ENCODE assay signal across 8 mouse cellular contexts in the genomic region with DNA sequence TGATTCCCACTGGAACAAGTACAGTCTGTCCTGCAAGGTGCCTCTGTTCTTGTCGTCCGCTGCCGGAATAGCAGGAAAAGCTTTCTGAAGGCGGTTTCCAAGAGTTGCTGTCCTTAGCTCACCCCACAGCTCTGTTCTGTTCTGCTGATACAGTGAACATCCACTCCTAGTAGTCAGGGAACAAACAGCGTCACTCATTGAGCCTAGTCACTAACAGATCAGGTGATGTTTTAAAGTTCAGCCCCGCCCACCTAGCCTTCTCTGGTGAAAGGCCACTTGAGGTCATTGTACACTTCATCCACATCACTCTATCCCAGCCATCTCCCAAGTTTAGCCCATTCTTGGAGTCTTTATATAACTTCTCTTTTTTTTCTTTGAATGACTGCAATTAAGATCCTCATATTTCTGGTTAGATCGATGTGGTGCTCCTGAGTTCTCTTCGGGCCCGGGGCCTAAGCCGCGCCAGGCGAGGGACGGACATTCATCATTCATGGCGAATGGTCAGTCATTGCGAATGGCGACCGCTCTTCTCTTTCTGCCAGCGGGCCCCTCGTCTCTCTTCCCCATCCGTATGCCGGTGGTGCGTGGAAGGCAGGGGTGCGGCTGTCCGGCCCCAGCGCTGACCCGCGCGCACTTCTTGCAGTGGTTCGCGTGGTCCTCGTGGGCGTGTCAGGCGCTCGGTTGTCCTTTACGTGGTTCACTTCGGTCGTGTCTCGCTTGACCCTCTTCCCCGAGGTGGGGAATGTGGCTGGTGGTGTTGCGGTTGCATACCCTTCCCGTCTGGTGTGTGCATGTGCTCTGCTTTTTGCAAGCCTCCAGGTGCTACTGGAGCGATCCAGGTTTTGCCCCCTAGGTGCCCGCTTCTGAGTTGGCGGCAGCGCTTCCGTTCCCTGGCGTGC. TPM values are rescaled to one million over a fixed set of nuclear protein-coding genes. Genes with fewer than 3 reads are reported as not detected.
DNase-seq lines count a peak whose midpoint lies in the region; ATAC-seq and TF ChIP-seq lines count a peak whose summit lies in the region.

No protein-coding gene starts in this region.

- no peak for TF ChIP-seq CTCF in cerebellum, adult 2 months (IDR thresholded peaks at IDR 0.05; ENCODE audit: borderline replicate concordance, insufficient read depth, low read depth, low read length)
- no peak for TF ChIP-seq CTCF in lung, postnatal 0 days (IDR thresholded peaks at IDR 0.05)

- no peaks in the 10 kb centered on the region for H3K27me3 ChIP-seq in cerebellum, adult 2 months (ENCODE audit: control insufficient read depth, insufficient read depth, low read length)
- H3K27me3 ChIP-seq in hindbrain, embryonic 10.5 days (ENCODE audit: insufficient read depth, poor library complexity, severe bottlenecking), result peaks cover 17% of the 10 kb centered on the region
- no peaks in the 10 kb centered on the region for H3K27me3 ChIP-seq in lung, postnatal 0 days (replicated peaks; ENCODE audit: insufficient read depth, low read length)

- peak overlapping the region; percentile 43 for H3K4me3 ChIP-seq in cerebellum, adult 2 months (replicated peaks; ENCODE audit: insufficient read depth, low read depth, low read length)
- peak overlapping the region; percentile 62 for H3K4me3 ChIP-seq in hindbrain, embryonic 10.5 days
- H3K4me3 ChIP-seq in lung, postnatal 0 days (ENCODE audit: low read depth, low read length), result peak overlapping the region; percentile 38

- WGBS in cerebellum, adult 2 months, result 15% methylated on average over 47 of the region's 47 CpGs
- 16% methylated on average over 47 of the region's 47 CpGs for WGBS in hindbrain, embryonic 10.5 days
- 12% methylated on average over 47 of the region's 47 CpGs for WGBS in lung, postnatal 0 days

- H3K27ac ChIP-seq in cerebellum, adult 2 months (ENCODE audit: insufficient read depth, low read length), result no peak overlapping the region
- no peak overlapping the region; the same call in 1 of the 2 replicates for H3K27ac ChIP-seq in hindbrain, embryonic 10.5 days
- no peak overlapping the region for H3K27ac ChIP-seq in lung, postnatal 0 days (ENCODE audit: low read length)

- TF ChIP-seq POLR2A in cerebellum, adult 2 months (IDR thresholded peaks at IDR 0.05; ENCODE audit: borderline replicate concordance, insufficient read depth, low read length), result no peak

- H3K36me3 ChIP-seq in hindbrain, embryonic 10.5 days, result no peaks in the 10 kb centered on the region
- no peaks in the 10 kb centered on the region for H3K36me3 ChIP-seq in lung, postnatal 0 days (ENCODE audit: insufficient read depth, low read length)

- peak; percentile 19 for DNase-seq in 3134 (ENCODE audit: extremely low read depth, insufficient read length, low spot score)
- peak; percentile 32 to 39 for DNase-seq in cerebellum, adult 2 months
- peak; percentile 31 to 64 for DNase-seq in frontal cortex, postnatal 10 days (ENCODE audit: low spot score in 2 of 2)
- DNase-seq in hindbrain, embryonic 10.5 days (ENCODE audit: low spot score), result peak; percentile 30
- peak; percentile 22 to 55 for DNase-seq in layer of hippocampus, postnatal 14 days (ENCODE audit: low spot score in 2 of 2)
- peak; percentile 53 for DNase-seq in lung, postnatal 0 days (ENCODE audit: low spot score)
- peak; percentile 46 to 82 for DNase-seq in right cerebral cortex, postnatal 36 days (ENCODE audit: low spot score in 2 of 2)
- no peak for DNase-seq in natural killer cell, adult 2 months (ENCODE audit: low spot score in 2 of 2)

- ATAC-seq in lung, postnatal 0 days, result peak; percentile 74

- H3K9me3 ChIP-seq in hindbrain, embryonic 10.5 days, result no peaks in the 10 kb centered on the region
- no peaks in the 10 kb centered on the region for H3K9me3 ChIP-seq in lung, postnatal 0 days (ENCODE audit: low read length)

- peak overlapping the region; percentile 34; the same call in 1 of the 2 replicates for H3K9ac ChIP-seq in lung, postnatal 0 days (replicated peaks; ENCODE audit: low read depth)

- peak overlapping the region; percentile 75 for H3K4me2 ChIP-seq in lung, postnatal 0 days (replicated peaks; ENCODE audit: low read depth, low read length)

- TF ChIP-seq EP300 in lung, postnatal 0 days (IDR thresholded peaks at IDR 0.05), result no peak; the same call in 1 of the 2 replicates

- H3K4me1 ChIP-seq in cerebellum, adult 2 months (ENCODE audit: control insufficient read depth, insufficient read depth, low read length), result no peaks in the 10 kb centered on the region
- peaks cover 10% of the 10 kb centered on the region; the same call in 1 of the 2 replicates for H3K4me1 ChIP-seq in hindbrain, embryonic 10.5 days (replicated peaks)
- H3K4me1 ChIP-seq in lung, postnatal 0 days (ENCODE audit: insufficient read depth, low read depth, low read length), result no peaks in the 10 kb centered on the region

RNA-seq across cellular contexts. Expression of gene Mettl21e, which starts 20.2 kb away (rescaled TPM):
- polyA plus RNA-seq in cerebellum, adult 2 months (2012; rRNA removed), result not detected in 2 replicates
- not detected in 2 replicates for polyA plus RNA-seq in hindbrain, embryonic 10.5 days (2016; fragmentation: Nextera tagmentation; extraction: Ambion mirVana)
- not detected for total RNA-seq in layer of hippocampus, postnatal 14 days (2021)
- polyA plus RNA-seq in lung, postnatal 0 days (2015; fragmentation: Nextera tagmentation; extraction: Ambion mirVana), result 6.4 and 13.2 TPM in 2 replicates

RNA-seq across cellular contexts. Expression of gene Ercc5, which starts 51.0 kb away (rescaled TPM):
- 19.8 and 20.4 TPM in 2 replicates for polyA plus RNA-seq in cerebellum, adult 2 months (2012; rRNA removed)
- 26.2 and 27.9 TPM in 2 replicates for polyA plus RNA-seq in hindbrain, embryonic 10.5 days (2016; fragmentation: Nextera tagmentation; extraction: Ambion mirVana)
- total RNA-seq in layer of hippocampus, postnatal 14 days (2021), result 10 to 100 TPM; 18.4 to 22.5 TPM
- 15.1 and 16.7 TPM in 2 replicates for polyA plus RNA-seq in lung, postnatal 0 days (2015; fragmentation: Nextera tagmentation; extraction: Ambion mirVana)

Comparison
In these comparisons a context has a peak if more than half of its experiments do, and no peak if none do; other contexts are left out.
1. DNase-seq: peak in 3134 (single experiment), cerebellum, adult 2 months (2 of 2), frontal cortex, postnatal 10 days (2 of 2), hindbrain, embryonic 10.5 days (single experiment), layer of hippocampus, postnatal 14 days (2 of 2), lung, postnatal 0 days (single experiment) and right cerebral cortex, postnatal 36 days (2 of 2); none in natural killer cell, adult 2 months (0 of 2).
2. Peak in every context shown above with its lines, with median percentiles within 50 percentile points of each other: H3K4me3 ChIP-seq.